Mouse (Mus musculus) embryonic facial prominence, embryonic 11.5 days (tissue): Measurements from ENCODE around the gene Pou3f1. TPM values are rescaled to one million over a fixed set of nuclear protein-coding genes. Genes with fewer than 3 reads are reported as not detected.

Experiments
- ATAC-seq: fragments of 200-750 bp; cut with Nextera tagmentation; replicated peaks from 2 replicates; pipeline ENCODE4 v1.8.0; 2017; ENCODE audit warnings: low read depth; ENCODE audit not compliant: insufficient number of reproducible peaks, low FRiP score, low TSS enrichment
- DNase-seq: peaks from one replicate; pipeline ENCODE4 v3.0.0-alpha.2; 2015; ENCODE audit warnings: low spot score
- H3K27ac ChIP-seq: fragments of 300-500 bp; sonication (generic); replicated peaks from 2 replicates; pipeline ENCODE4 v1.5.1; 2014; ENCODE audit warnings: mild to moderate bottlenecking, low read depth, low read length, control low read depth
- H3K27me3 ChIP-seq: fragments of 300-500 bp; sonication (generic); 2 replicates; pipeline ENCODE4 v1.6.1; 2014; ENCODE audit warnings: mild to moderate bottlenecking, low read length, moderate library complexity, mixed read lengths; ENCODE audit not compliant: control insufficient read depth, insufficient read depth
- H3K36me3 ChIP-seq: fragments of 300-500 bp; sonication (generic); replicated peaks from 2 replicates; pipeline ENCODE4 v1.6.1; 2014; ENCODE audit warnings: low read depth, mild to moderate bottlenecking, low read length, moderate library complexity, mixed read lengths; ENCODE audit not compliant: control insufficient read depth, insufficient read depth
- H3K4me1 ChIP-seq: fragments of 300-500 bp; sonication (generic); 2 replicates; pipeline ENCODE4 v1.6.1; 2014; ENCODE audit warnings: low read length, mixed read lengths; ENCODE audit not compliant: control insufficient read depth, insufficient read depth
- H3K4me2 ChIP-seq: fragments of 300-500 bp; sonication (generic); 2 replicates; pipeline ENCODE4 v1.6.1; 2014; ENCODE audit warnings: low read depth, mild to moderate bottlenecking, control low read depth, low read length, moderate library complexity
- H3K4me3 ChIP-seq: fragments of 300-500 bp; sonication (generic); 2 replicates; pipeline ENCODE4 v1.5.1; 2014; ENCODE audit warnings: low read depth, low read length, control low read depth
- H3K9ac ChIP-seq: fragments of 300-500 bp; sonication (generic); replicated peaks from 2 replicates; pipeline ENCODE4 v1.6.1; 2014; ENCODE audit warnings: mild to moderate bottlenecking, control low read depth, low read length
- H3K9me3 ChIP-seq: fragments of 300-500 bp; sonication (generic); replicated peaks from 2 replicates; pipeline ENCODE4 v1.6.1; 2016; ENCODE audit warnings: mild to moderate bottlenecking, low read length, inconsistent platforms, mixed read lengths; ENCODE audit not compliant: control insufficient read depth
- WGBS: fragments of 180-500 bp; shearing (Covaris S2); extraction: QIAGEN DNeasy Blood & Tissue Kit; methylation state at CpG from one replicate; pipeline ENCODE4 v1.1.7; 2014; 5-methylcytosine and 5-hydroxymethylcytosine counted together
- polyA plus RNA-seq: library from polyadenylated mRNA; unstranded; fragments of >200 nt; fragmentation: Nextera tagmentation; extraction: Ambion mirVana; gene quantifications from 2 replicates; pipeline ENCODE4 v1.2.1, GENCODE M21; 2014

The Pou3f1 gene
- polyA plus RNA-seq, 1 experiment from 2014 or later, result 3.4 TPM

GRCm38 (mm10) chr4:124657781-124658180 lies 1.2 kb downstream of the Pou3f1 start:
- H3K4me1 ChIP-seq, result no peaks in the 10 kb centered on the region; the same call in 1 of the 2 replicates
- peak overlapping the region; percentile 60 for H3K4me3 ChIP-seq
- H3K9me3 ChIP-seq, result no peaks in the 10 kb centered on the region
- H3K4me2 ChIP-seq, result peak overlapping the region; percentile 99
- H3K27ac ChIP-seq, result no peak overlapping the region
- H3K9ac ChIP-seq, result peak overlapping the region; percentile 53
- DNase-seq (no peak), ATAC-seq (no peak; the same call in 1 of the 2 replicates)
- under 1% methylated on average over 49 of the region's 61 CpGs for WGBS
- H3K36me3 ChIP-seq, result no peaks in the 10 kb centered on the region
- H3K27me3 ChIP-seq, result peaks cover 55% of the 10 kb centered on the region

GRCm38 (mm10) chr4:124658412-124658851 lies 1.8 kb downstream of the Pou3f1 start:
- H3K27me3 ChIP-seq, result peaks cover 55% of the 10 kb centered on the region
- WGBS, result under 1% methylated on average over 39 of the region's 39 CpGs
- ATAC-seq (no peak), DNase-seq (peak; percentile 39)
- H3K36me3 ChIP-seq, result no peaks in the 10 kb centered on the region
- H3K27ac ChIP-seq, result no peak overlapping the region
- H3K4me1 ChIP-seq, result no peaks in the 10 kb centered on the region; the same call in 1 of the 2 replicates
- H3K9ac ChIP-seq, result peak overlapping the region; percentile 34; the same call in 1 of the 2 replicates
- H3K4me2 ChIP-seq, result peak overlapping the region; percentile 99
- H3K9me3 ChIP-seq, result no peaks in the 10 kb centered on the region
- H3K4me3 ChIP-seq, result peak overlapping the region; percentile 60

GRCm38 (mm10) chr4:124659251-124660217 lies 2.9 kb downstream of the Pou3f1 start:
- peak overlapping the region; percentile 10 for H3K9ac ChIP-seq
- H3K27ac ChIP-seq, result no peak overlapping the region
- no peak for ATAC-seq

DNA sequence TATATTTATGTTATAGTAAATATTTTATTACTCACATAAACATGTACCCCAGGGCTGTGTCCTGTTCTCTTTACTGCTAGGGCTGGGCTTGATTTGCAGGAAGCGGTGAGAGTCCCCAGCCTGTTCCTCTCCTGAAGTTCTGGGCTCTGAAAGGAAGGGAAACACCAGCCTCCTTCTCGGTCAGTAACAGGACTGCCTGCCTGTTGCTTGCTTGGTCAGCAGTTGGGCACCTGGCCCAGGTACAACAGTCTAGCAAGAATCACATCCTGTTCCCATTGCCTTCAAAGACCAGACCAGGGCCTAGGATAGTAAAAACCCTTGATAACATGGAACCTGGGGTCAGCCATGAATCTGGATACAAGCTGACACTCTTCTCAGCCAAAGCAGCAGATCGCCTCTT lies 4.0 kb downstream of the Pou3f1 start:
- no peaks in the 10 kb centered on the region for H3K9me3 ChIP-seq
- DNase-seq, result no peak
- no peak overlapping the region for H3K4me3 ChIP-seq
- H3K36me3 ChIP-seq, result no peaks in the 10 kb centered on the region
- no peak overlapping the region for H3K9ac ChIP-seq
- no peaks in the 10 kb centered on the region; the same call in 1 of the 2 replicates for H3K4me1 ChIP-seq
- no peak overlapping the region for H3K4me2 ChIP-seq
- H3K27me3 ChIP-seq, result peaks cover 45% of the 10 kb centered on the region
- 37% methylated on average over 3 of the region's 3 CpGs for WGBS
- ATAC-seq, result no peak
- H3K27ac ChIP-seq, result no peak overlapping the region

More at GRCm38 (mm10) chr4:124659251-124660217, 2.9 kb downstream of the Pou3f1 start:
- under 1% methylated on average over 66 of the region's 68 CpGs for WGBS
- H3K36me3 ChIP-seq, result no peaks in the 10 kb centered on the region
- DNase-seq, result peak; percentile 24
- H3K27me3 ChIP-seq, result peaks cover 55% of the 10 kb centered on the region
- H3K4me3 ChIP-seq, result peak overlapping the region; percentile 60
- H3K4me2 ChIP-seq, result peak overlapping the region; percentile 32
- H3K9me3 ChIP-seq, result no peaks in the 10 kb centered on the region
- no peaks in the 10 kb centered on the region; the same call in 1 of the 2 replicates for H3K4me1 ChIP-seq

DNA sequence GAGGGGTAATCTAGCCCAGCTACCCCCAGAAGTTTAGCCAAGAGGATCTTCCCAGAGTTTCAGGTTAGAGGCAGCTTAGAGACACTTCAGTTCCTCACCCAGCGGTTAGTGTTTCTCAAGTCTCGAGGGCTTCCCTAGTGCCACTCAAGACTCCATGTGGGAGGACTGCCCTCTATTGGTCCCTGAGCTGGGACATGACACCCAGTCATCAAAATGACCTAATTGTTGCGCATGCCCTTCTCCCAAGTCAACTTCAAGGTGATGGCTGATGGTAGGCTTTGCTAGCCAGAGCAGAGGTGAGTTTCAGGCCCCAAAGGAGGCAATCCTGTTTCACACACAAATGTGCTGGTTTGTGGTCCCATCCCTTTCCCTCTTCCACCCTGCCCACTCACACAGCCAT lies 6.4 kb downstream of the Pou3f1 start:
- no peak for ATAC-seq
- no peak overlapping the region for H3K27ac ChIP-seq
- H3K9ac ChIP-seq, result no peak overlapping the region
- DNase-seq, result no peak
- WGBS, result 65% methylated on average over 3 of the region's 3 CpGs
- H3K9me3 ChIP-seq, result no peaks in the 10 kb centered on the region
- peaks cover 28% of the 10 kb centered on the region for H3K27me3 ChIP-seq
- no peaks in the 10 kb centered on the region for H3K4me1 ChIP-seq
- H3K4me3 ChIP-seq, result no peak overlapping the region
- H3K4me2 ChIP-seq, result no peak overlapping the region
- no peaks in the 10 kb centered on the region for H3K36me3 ChIP-seq

- Histone ChIP-seq H3K4me2 (no peak overlapping the region), H3K9me3 (no peaks in the 10 kb centered on the region), H3K27me3 (peaks cover 19% of the 10 kb centered on the region), H3K4me1 (no peaks in the 10 kb centered on the region), H3K27ac (no peak overlapping the region), H3K36me3 (no peaks in the 10 kb centered on the region), H3K9ac (no peak overlapping the region), H3K4me3 (no peak overlapping the region)
- no peak for ATAC-seq
- WGBS, result 62% methylated on average over 9 of the region's 9 CpGs
- DNase-seq, result peak; percentile 12
These were observed 7.6 kb downstream of the Pou3f1 start for GRCm38 (mm10) chr4:124664185-124664584.

DNA sequence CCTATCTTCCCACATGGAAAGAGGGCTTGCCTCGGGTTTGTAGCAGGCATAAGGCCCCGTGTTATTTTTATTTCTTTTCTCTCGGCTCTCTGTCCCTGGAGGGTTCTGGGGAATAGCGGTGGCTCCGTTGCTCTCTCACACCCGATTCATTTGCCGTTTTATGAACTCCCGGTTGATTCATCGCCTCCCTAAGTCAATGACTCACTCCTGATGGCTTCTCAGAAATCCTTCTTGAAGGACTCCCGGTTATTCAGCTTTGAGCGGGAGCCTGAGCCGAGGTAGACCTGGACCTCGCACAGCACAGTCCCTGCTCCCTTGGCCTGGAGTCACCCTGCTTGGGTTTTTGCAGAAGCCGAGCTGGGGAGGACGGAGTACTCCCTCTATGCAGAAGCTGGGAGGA lies 8.0 kb downstream of the Pou3f1 start:
- ATAC-seq, result no peak

GRCm38 (mm10) chr4:124667476-124668033 lies 10.9 kb downstream of the Pou3f1 start:
- Histone ChIP-seq H3K27me3 (peaks cover 6% of the 10 kb centered on the region), H3K4me1 (peaks cover 2% of the 10 kb centered on the region; the same call in 1 of the 2 replicates), H3K36me3 (no peaks in the 10 kb centered on the region), H3K9ac (no peak overlapping the region), H3K27ac (no peak overlapping the region), H3K9me3 (no peaks in the 10 kb centered on the region), H3K4me3 (no peak overlapping the region), H3K4me2 (no peak overlapping the region)
- WGBS, result 29% methylated on average over 14 of the region's 14 CpGs
- no peak for DNase-seq
- ATAC-seq, result no peak

More for the DNA sequence above, 8.0 kb downstream of the Pou3f1 start:
- Histone ChIP-seq H3K4me2 (no peak overlapping the region), H3K9ac (no peak overlapping the region), H3K4me3 (no peak overlapping the region), H3K9me3 (no peaks in the 10 kb centered on the region), H3K4me1 (no peaks in the 10 kb centered on the region), H3K36me3 (no peaks in the 10 kb centered on the region), H3K27ac (no peak overlapping the region), H3K27me3 (peaks cover 15% of the 10 kb centered on the region)
- no peak for DNase-seq
- WGBS, result 74% methylated on average over 15 of the region's 15 CpGs
